Mouse (Mus musculus) MEL (cell line): ENCODE measurements around the gene Aco2. TPM values are rescaled to one million over a fixed set of nuclear protein-coding genes. Genes with fewer than 3 reads are reported as not detected.

ENCODE experiments used
- DNase-seq: peaks from one replicate; pipeline ENCODE4 v3.0.0; 2011; ENCODE audit warnings: low read depth, low spot score
- H3K27ac ChIP-seq: 2 replicates; pipeline ENCODE4 v1.5.1; 2012; ENCODE audit warnings: low read depth, mild to moderate bottlenecking, control low read depth, low read length, moderate library complexity; ENCODE audit not compliant: control insufficient read depth
- H3K27me3 ChIP-seq, 2 experiments: fragments of 150-350 bp in 1 of 2; sonication (generic) in 1 of 2; 2 replicates each; pipeline ENCODE4 v1.6.1; 2012; ENCODE audit warnings: low read length in 2 of 2, mild to moderate bottlenecking in 2 of 2, improper control_type of control experiment in 1 of 2, moderate library complexity in 1 of 2; ENCODE audit not compliant: insufficient read depth in 2 of 2, control insufficient read depth in 1 of 2
- H3K36me3 ChIP-seq, 2 experiments: 2 replicates each; pipeline ENCODE4 v1.6.1; 2012 to 2014; ENCODE audit warnings: low read length in 2 of 2, improper control_type of control experiment in 1 of 2, inconsistent platforms in 1 of 2, mild to moderate bottlenecking in 1 of 2; ENCODE audit not compliant: insufficient read depth in 2 of 2, control insufficient read depth in 1 of 2
- H3K4me1 ChIP-seq, 2 experiments: fragments of 150-350 bp in 1 of 2; sonication (generic) in 1 of 2; 2 replicates each; pipeline ENCODE4 v1.6.1; 2012; ENCODE audit warnings: low read length in 2 of 2, improper control_type of control experiment in 1 of 2, mild to moderate bottlenecking in 1 of 2; ENCODE audit not compliant: insufficient read depth in 2 of 2, control insufficient read depth in 1 of 2
- H3K4me3 ChIP-seq, 2 experiments: fragments of 150-350 bp in 1 of 2; sonication (generic) in 1 of 2; 2 replicates each; pipeline ENCODE4 v1.5.1; 2012; ENCODE audit warnings: low read depth in 2 of 2, low read length in 2 of 2, mild to moderate bottlenecking in 2 of 2, moderate library complexity in 2 of 2, control low read depth in 1 of 2, improper control_type of control experiment in 1 of 2; ENCODE audit not compliant: control insufficient read depth in 1 of 2, insufficient read depth in 1 of 2
- H3K79me2 ChIP-seq: 2 replicates; pipeline ENCODE4 v1.6.1; 2012; ENCODE audit warnings: mild to moderate bottlenecking, low read length, moderate library complexity; ENCODE audit not compliant: control insufficient read depth, poor library complexity, insufficient read depth
- H3K9ac ChIP-seq: 2 replicates; pipeline ENCODE4 v1.6.1; 2012; ENCODE audit warnings: low read depth, mild to moderate bottlenecking, control low read depth, low read length, moderate library complexity; ENCODE audit not compliant: control insufficient read depth, poor library complexity, severe bottlenecking
- H3K9me3 ChIP-seq: fragments of 150-350 bp; sonication (generic); replicated peaks from 2 replicates; pipeline ENCODE4 v1.6.1; 2012; ENCODE audit warnings: mild to moderate bottlenecking, low read length, improper control_type of control experiment, moderate library complexity; ENCODE audit not compliant: insufficient read depth
- CHD1 ChIP-seq: IDR thresholded peaks from 2 replicates; pipeline ENCODE4 v1.6.1; 2012; ENCODE audit warnings: low read depth, mild to moderate bottlenecking, inconsistent platforms, low read length, improper control_type of control experiment
- E2F4 ChIP-seq: IDR thresholded peaks from 2 replicates; pipeline ENCODE4 v1.6.1; 2011; ENCODE audit warnings: low read depth, low read length, improper control_type of control experiment, borderline replicate concordance
- ELF1 ChIP-seq: IDR thresholded peaks from 2 replicates; pipeline ENCODE4 v1.6.1; 2014; ENCODE audit warnings: low read depth, mild to moderate bottlenecking, inconsistent platforms, low read length, improper control_type of control experiment, moderate library complexity
- ETS1 ChIP-seq: IDR thresholded peaks from 2 replicates; pipeline ENCODE4 v1.6.1; 2012; ENCODE audit warnings: low read depth, mild to moderate bottlenecking, inconsistent platforms, low read length, improper control_type of control experiment, moderate library complexity
- GABPA ChIP-seq: IDR thresholded peaks from 2 replicates; pipeline ENCODE4 v1.6.1; 2012; ENCODE audit warnings: low read depth, mild to moderate bottlenecking, inconsistent platforms, low read length, improper control_type of control experiment, moderate library complexity
- GATA1 ChIP-seq: IDR thresholded peaks from 2 replicates; pipeline ENCODE4 v1.6.1; 2011; ENCODE audit warnings: low read depth, low read length, improper control_type of control experiment
- KAT2A ChIP-seq: conservative IDR thresholded peaks from 2 replicates; pipeline ENCODE4 v1.6.1; 2012; ENCODE audit warnings: low read depth, low read length, improper control_type of control experiment, inconsistent platforms
- MAX ChIP-seq: IDR thresholded peaks from 2 replicates; pipeline ENCODE4 v1.6.1; 2011; ENCODE audit warnings: low read length, improper control_type of control experiment
- MEF2A ChIP-seq: IDR thresholded peaks from 2 replicates; pipeline ENCODE4 v1.6.1; 2014; ENCODE audit warnings: low read depth, mild to moderate bottlenecking, inconsistent platforms, low read length, improper control_type of control experiment; ENCODE audit not compliant: poor library complexity, insufficient replicate concordance, severe bottlenecking; ENCODE audit errors: extremely low read depth
- MXI1 ChIP-seq: IDR thresholded peaks from 2 replicates; pipeline ENCODE4 v1.6.1; 2011; ENCODE audit warnings: mild to moderate bottlenecking, low read depth, low read length, improper control_type of control experiment
- MYC ChIP-seq: IDR thresholded peaks from 2 replicates; pipeline ENCODE4 v1.6.1; 2011; ENCODE audit warnings: low read depth, mild to moderate bottlenecking, low read length, improper control_type of control experiment, moderate library complexity
- NELFE ChIP-seq: IDR thresholded peaks from 2 replicates; pipeline ENCODE4 v1.6.1; 2011; ENCODE audit warnings: low read depth, low read length, improper control_type of control experiment
- POLR2A ChIP-seq, 2 experiments: IDR thresholded peaks; 2 replicates each; pipeline ENCODE4 v1.6.1; 2011 to 2012; ENCODE audit warnings: low read length in 2 of 2, mild to moderate bottlenecking in 2 of 2, control low read depth in 1 of 2, improper control_type of control experiment in 1 of 2, low read depth in 1 of 2, moderate library complexity in 1 of 2; ENCODE audit not compliant: control insufficient read depth in 1 of 2, insufficient read depth in 1 of 2, poor library complexity in 1 of 2
- RAD21 ChIP-seq: IDR thresholded peaks from 2 replicates; pipeline ENCODE4 v1.6.1; 2011; ENCODE audit warnings: mild to moderate bottlenecking, low read depth, low read length, improper control_type of control experiment
- RCOR1 ChIP-seq: IDR thresholded peaks from 2 replicates; pipeline ENCODE4 v1.6.1; 2012; ENCODE audit warnings: low read depth, mild to moderate bottlenecking, inconsistent platforms, low read length, improper control_type of control experiment
- SIN3A ChIP-seq: IDR thresholded peaks from 2 replicates; pipeline ENCODE4 v1.6.1; 2012; ENCODE audit warnings: low read length, improper control_type of control experiment, inconsistent platforms
- SMC3 ChIP-seq: IDR thresholded peaks from 2 replicates; pipeline ENCODE4 v1.6.1; 2011; ENCODE audit warnings: low read depth, low read length, improper control_type of control experiment
- TAL1 ChIP-seq: IDR thresholded peaks from 2 replicates; pipeline ENCODE4 v1.6.1; 2012; ENCODE audit warnings: mild to moderate bottlenecking, inconsistent platforms, low read length, moderate library complexity, mixed read lengths
- TBP ChIP-seq: IDR thresholded peaks from 2 replicates; pipeline ENCODE4 v1.8.0; 2011; ENCODE audit warnings: low read depth, low read length, improper control_type of control experiment
- TCF12 ChIP-seq: IDR thresholded peaks from 2 replicates; pipeline ENCODE4 v1.6.1; 2014; ENCODE audit warnings: low read depth, mild to moderate bottlenecking, inconsistent platforms, low read length, improper control_type of control experiment, moderate library complexity
- UBTF ChIP-seq: IDR thresholded peaks from 2 replicates; pipeline ENCODE4 v1.6.1; 2012; ENCODE audit warnings: low read depth, mild to moderate bottlenecking, inconsistent platforms, low read length, improper control_type of control experiment, moderate library complexity, borderline replicate concordance; ENCODE audit not compliant: insufficient read depth
- ZC3H11A ChIP-seq: IDR thresholded peaks from 2 replicates; pipeline ENCODE4 v1.6.1; 2012; ENCODE audit warnings: low read depth, mild to moderate bottlenecking, inconsistent platforms, low read length, improper control_type of control experiment
- ZMIZ1 ChIP-seq: IDR thresholded peaks from 2 replicates; pipeline ENCODE4 v1.6.1; 2012; ENCODE audit warnings: low read depth, mild to moderate bottlenecking, inconsistent platforms, low read length, improper control_type of control experiment, moderate library complexity
- polyA plus RNA-seq, 2 experiments: library from polyadenylated mRNA; stranded (reverse) in 1 of 2; unstranded in 1 of 2; fragments of >175 nt in 1 of 2; fragments of >200 nt in 1 of 2; gene quantifications; 2 replicates each; pipeline versions ENCODE4 v1.2.1 to v1.2.4; 2012; ENCODE audit warnings: low replicate concordance in 2 of 2, low read depth in 1 of 2; ENCODE audit not compliant: insufficient read length in 2 of 2, insufficient read depth in 1 of 2, missing spikeins in 1 of 2
- total RNA-seq: library from RNA; depleted of rRNA; stranded (reverse); fragments of 300-350 nt; gene quantifications from 2 replicates; pipeline ENCODE4 v1.2.3, GENCODE M21; 2012

Gene Aco2
- total and polyA plus RNA-seq, 3 experiments: 248 to 1,242 (median 447) TPM

- peaks cover 2 to 5% of the 10 kb centered on the region in 2 experiments; a peak in 3 of 4 replicates for H3K36me3 ChIP-seq
- no peak for DNase-seq
- H3K4me1 ChIP-seq: peaks cover 0 to 11% of the 10 kb centered on the region in 2 experiments; a peak in 2 of 4 replicates
- no peak overlapping the region for H3K27ac ChIP-seq
- H3K27me3 ChIP-seq: no peaks in the 10 kb centered on the region
- H3K4me3 ChIP-seq: no peak overlapping the region
- TF ChIP-seq GABPA (no peak), TCF12 (no peak), ZMIZ1 (no peak), TAL1 (no peak), E2F4 (no peak), MXI1 (no peak)
- no peaks in the 10 kb centered on the region for H3K9me3 ChIP-seq
- H3K79me2 ChIP-seq: peaks cover 6% of the 10 kb centered on the region; the same call in 1 of the 2 replicates
- H3K9ac ChIP-seq: no peak overlapping the region
Observed at GRCm38 (mm10) chr15:81957598-81957997, 85.5 kb downstream of the Aco2 start.

DNA sequence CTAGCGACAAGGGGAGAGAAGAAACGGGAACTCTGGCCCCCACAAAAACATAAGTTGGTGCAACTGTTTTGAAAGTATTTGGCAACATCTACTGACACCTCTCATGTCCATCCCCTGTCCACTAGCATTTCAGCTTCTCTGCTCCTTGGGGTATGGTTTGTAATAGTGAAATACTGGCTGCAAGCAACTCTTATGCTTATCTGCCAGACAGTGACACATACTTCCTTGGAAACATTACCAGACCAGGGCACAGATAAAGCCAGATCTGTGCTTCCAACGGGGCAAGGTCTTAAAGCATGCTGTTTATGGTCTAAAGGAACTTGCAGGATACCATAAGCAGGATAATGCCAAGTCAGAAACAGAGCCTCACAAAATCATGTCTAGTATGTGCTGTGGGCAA lies 86.8 kb downstream of the Aco2 start:
- Histone ChIP-seq H3K27ac (no peak overlapping the region), H3K27me3 (no peaks in the 10 kb centered on the region), H3K79me2 (peaks cover 6% of the 10 kb centered on the region; the same call in 1 of the 2 replicates), H3K9ac (no peak overlapping the region), H3K4me1 (peaks cover 0 to 11% of the 10 kb centered on the region in 2 experiments; a peak in 2 of 4 replicates), H3K4me3 (no peak overlapping the region), H3K36me3 (peaks cover 2 to 5% of the 10 kb centered on the region in 2 experiments; a peak in 3 of 4 replicates), H3K9me3 (no peaks in the 10 kb centered on the region)
- TF ChIP-seq ELF1 (no peak), CHD1 (no peak), GATA1 (peak; percentile 66), MXI1 (peak; percentile 24; the same call in 1 of the 2 replicates)
- DNase-seq: peak; percentile 48

GRCm38 (mm10) chr15:81960171-81961077 lies 88.3 kb downstream of the Aco2 start, which contains the start of gene Pmm1:
Pmm1 (minus strand) TSS chr15:81960930.
- peaks cover 6% of the 10 kb centered on the region; the same call in 1 of the 2 replicates for H3K79me2 ChIP-seq
- peak within 1 kb of the TSS; percentile 66 to 83 for H3K4me3 ChIP-seq
- TF ChIP-seq ZC3H11A: peak; percentile 72
- TF ChIP-seq MXI1: peak; percentile 64
- TF ChIP-seq TCF12: no peak
- TF ChIP-seq POLR2A (IDR thresholded peaks at IDR 0.05; ENCODE audit: control insufficient read depth in 1 of 2, insufficient read depth in 1 of 2, low read depth in 1 of 2, low read length in 2 of 2, poor library complexity in 1 of 2): peak; percentile 46 to 61; a peak in 1 of 4 replicates
- no peak for TF ChIP-seq KAT2A
- no peak for TF ChIP-seq RCOR1
- TF ChIP-seq ZMIZ1: no peak
- TF ChIP-seq UBTF: no peak
- no peak for TF ChIP-seq TAL1
- peak; percentile 20; the same call in 1 of the 2 replicates for TF ChIP-seq ETS1
- peak; percentile 56 for TF ChIP-seq NELFE
- no peak for TF ChIP-seq MEF2A
- TF ChIP-seq RAD21: peak; percentile 66
- TF ChIP-seq SIN3A: peak; percentile 58
- TF ChIP-seq SMC3: peak; percentile 76
- TF ChIP-seq TBP: no peak
- 0 out of 2 replicates have a peak, but pooled peaks have one; percentile 17 for TF ChIP-seq MYC
- peak; percentile 55 for TF ChIP-seq MAX

More at GRCm38 (mm10) chr15:81960171-81961077, 88.3 kb downstream of the Aco2 start, which contains the start of gene Pmm1:
- peak within 1 kb of the TSS; percentile 38; the same call in 1 of the 2 replicates for H3K27ac ChIP-seq
- no peaks in the 10 kb centered on the region for H3K27me3 ChIP-seq
- DNase-seq: peak; percentile 98
- no peaks in the 10 kb centered on the region for H3K9me3 ChIP-seq
- peaks cover 0 to 5% of the 10 kb centered on the region in 2 experiments; a peak in 3 of 4 replicates for H3K36me3 ChIP-seq
- H3K4me1 ChIP-seq: peaks cover 0 to 11% of the 10 kb centered on the region in 2 experiments; a peak in 2 of 4 replicates
- H3K9ac ChIP-seq: peak within 1 kb of the TSS; percentile 76
